Mouse (Mus musculus) frontal cortex, postnatal 10 days (tissue): ENCODE measurements around the gene Dab2.

Source experiments
- DNase-seq, 2 experiments: peaks; one replicate each; pipeline ENCODE4 v3.0.0; 2022; ENCODE audit warnings: low spot score in 2 of 2, mixed read lengths in 1 of 2

Dab2 gene

GRCm38 (mm10) chr15:6391886-6392285, 92.3 kb downstream of the Dab2 start:
- DNase-seq: no peak

- DNase-seq: no peak
These were observed 94.0 kb downstream of the Dab2 start for GRCm38 (mm10) chr15:6393624-6394023.

GRCm38 (mm10) chr15:6398211-6398610, 98.6 kb downstream of the Dab2 start:
- DNase-seq: no peak

GRCm38 (mm10) chr15:6398881-6399280, 99.3 kb downstream of the Dab2 start:
- no peak for DNase-seq

- DNase-seq: no peak
These were observed 100.5 kb downstream of the Dab2 start for GRCm38 (mm10) chr15:6400115-6400514.

GRCm38 (mm10) chr15:6402433-6402832, 102.8 kb downstream of the Dab2 start:
- DNase-seq: no peak

- no peak for DNase-seq
These were observed 104.6 kb downstream of the Dab2 start for GRCm38 (mm10) chr15:6404172-6404571.

GRCm38 (mm10) chr15:6406771-6407170, 107.2 kb downstream of the Dab2 start:
- no peak for DNase-seq

GRCm38 (mm10) chr15:6409031-6409430, 109.4 kb downstream of the Dab2 start:
- DNase-seq: no peak

- no peak for DNase-seq
These were observed 110.6 kb downstream of the Dab2 start for GRCm38 (mm10) chr15:6410161-6410560.

GRCm38 (mm10) chr15:6411334-6411733, 111.7 kb downstream of the Dab2 start:
- DNase-seq: no peak

GRCm38 (mm10) chr15:6415317-6415716, 115.7 kb downstream of the Dab2 start:
- DNase-seq: no peak

- DNase-seq: no peak
These were observed 132.2 kb downstream of the Dab2 start for GRCm38 (mm10) chr15:6431777-6432176.

- peak; percentile 9 to 30 for DNase-seq
These were observed 132.8 kb downstream of the Dab2 start for GRCm38 (mm10) chr15:6432411-6432810.

- DNase-seq: no peak
These were observed 135.7 kb downstream of the Dab2 start for GRCm38 (mm10) chr15:6435281-6435680.

- DNase-seq: no peak
These were observed 136.2 kb downstream of the Dab2 start for GRCm38 (mm10) chr15:6435773-6436172.

- DNase-seq: no peak
These were observed 139.1 kb downstream of the Dab2 start for GRCm38 (mm10) chr15:6438685-6439084.

GRCm38 (mm10) chr15:6444452-6444851, 144.9 kb downstream of the Dab2 start:
- no peak for DNase-seq

GRCm38 (mm10) chr15:6445135-6445534, 145.5 kb downstream of the Dab2 start, which contains the start of gene C9:
TSS of gene C9 (plus strand) at chr15:6445327.
- DNase-seq: no peak

GRCm38 (mm10) chr15:6446181-6446580, 146.6 kb downstream of the Dab2 start:
- no peak for DNase-seq

GRCm38 (mm10) chr15:6448892-6449291, 149.3 kb downstream of the Dab2 start:
- no peak for DNase-seq

GRCm38 (mm10) chr15:6454461-6454860, 154.9 kb downstream of the Dab2 start:
- DNase-seq: no peak

GRCm38 (mm10) chr15:6461381-6461780, 161.8 kb downstream of the Dab2 start:
- no peak for DNase-seq

GRCm38 (mm10) chr15:6463361-6463923, 163.9 kb downstream of the Dab2 start:
- no peak for DNase-seq
